In the genomic region with DNA sequence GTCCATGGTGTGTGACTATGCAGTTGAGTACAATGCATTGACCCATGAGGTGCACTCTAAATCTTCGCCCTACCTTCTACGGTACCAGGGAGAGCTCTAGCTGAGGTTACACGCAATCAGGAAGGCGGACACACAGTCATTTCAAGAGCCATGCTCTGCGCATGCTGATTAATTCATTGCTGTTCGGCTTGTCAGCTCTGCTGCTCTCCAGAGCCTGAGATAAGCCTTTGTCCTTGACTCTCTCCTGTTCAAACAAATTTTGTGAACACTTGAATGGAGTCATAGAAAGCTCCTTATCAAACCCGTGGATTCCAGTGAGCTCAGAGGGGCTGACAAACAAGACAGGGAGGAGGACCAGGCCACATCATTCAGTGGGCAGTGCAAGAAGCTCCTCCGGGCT, we compare ENCODE assay signal across 20 mouse cellular contexts.
DNase-seq lines count a peak whose midpoint lies in the region; ATAC-seq lines count a peak whose summit lies in the region.
"Had no signal": no experiment of that assay in that cellular context is flagged by ENCODE, and none has a peak within 500 bp of the region (broad histone marks: within the 10 kb centered on the region; RNA-seq: fewer than 3 reads in every experiment).

No protein-coding gene starts in this region.

- no peak for ATAC-seq in heart, embryonic 11.5 days (replicated peaks; ENCODE audit: insufficient number of reproducible peaks, low FRiP score, low TSS enrichment)
- ATAC-seq in intestine, embryonic 14.5 days (replicated peaks; ENCODE audit: low FRiP score, low TSS enrichment, low read depth), result 0 out of 2 replicates have a peak, but pooled peaks have one; percentile 32
- ATAC-seq in intestine, embryonic 16.5 days, result no peak
- 0 out of 2 replicates have a peak, but pooled peaks have one; percentile 24 for ATAC-seq in midbrain, embryonic 11.5 days (ENCODE audit: low FRiP score)
- no peak for ATAC-seq in midbrain, embryonic 14.5 days (ENCODE audit: low FRiP score, low TSS enrichment)
- 0 out of 2 replicates have a peak, but pooled peaks have one; percentile 27 for ATAC-seq in stomach, embryonic 16.5 days (ENCODE audit: insufficient read depth, low FRiP score)
- ATAC-seq: activated CD4-positive, CD25-positive, alpha-beta regulatory T cell, adult 4 months; liver, embryonic 12.5 days; Patski had no signal

- H3K4me2 ChIP-seq in heart, embryonic 11.5 days, result no peak overlapping the region
- no peak overlapping the region for H3K4me2 ChIP-seq in intestine, embryonic 14.5 days (ENCODE audit: low read length)
- no peak overlapping the region for H3K4me2 ChIP-seq in intestine, embryonic 16.5 days (ENCODE audit: low read depth, low read length)
- H3K4me2 ChIP-seq in midbrain, embryonic 11.5 days, result no peak overlapping the region
- no peak overlapping the region for H3K4me2 ChIP-seq in midbrain, embryonic 14.5 days (ENCODE audit: low read length)
- H3K4me2 ChIP-seq in stomach, embryonic 16.5 days (ENCODE audit: low read depth, low read length), result no peak overlapping the region
- H3K4me2 ChIP-seq: embryonic facial prominence, embryonic 15.5 days; liver, embryonic 12.5 days; neural tube, embryonic 12.5 days had no signal

- H3K36me3 ChIP-seq in heart, embryonic 11.5 days (ENCODE audit: control insufficient read depth, insufficient read depth, low read length), result no peaks in the 10 kb centered on the region
- no peaks in the 10 kb centered on the region for H3K36me3 ChIP-seq in intestine, embryonic 14.5 days (ENCODE audit: control insufficient read depth, insufficient read depth, low read length)
- H3K36me3 ChIP-seq in intestine, embryonic 16.5 days (ENCODE audit: control insufficient read depth, insufficient read depth, low read length), result no peaks in the 10 kb centered on the region
- H3K36me3 ChIP-seq in midbrain, embryonic 11.5 days (ENCODE audit: control insufficient read depth, insufficient read depth, low read length), result no peaks in the 10 kb centered on the region
- no peaks in the 10 kb centered on the region for H3K36me3 ChIP-seq in midbrain, embryonic 14.5 days (ENCODE audit: control insufficient read depth, insufficient read depth, low read length)
- H3K36me3 ChIP-seq in stomach, embryonic 16.5 days (ENCODE audit: control insufficient read depth, insufficient read depth, low read length), result no peaks in the 10 kb centered on the region
- H3K36me3 ChIP-seq: embryonic facial prominence, embryonic 15.5 days; liver, embryonic 12.5 days; neural tube, embryonic 12.5 days had no signal

- peaks cover 40% of the 10 kb centered on the region for H3K4me1 ChIP-seq in heart, embryonic 11.5 days (ENCODE audit: control insufficient read depth, insufficient read depth, low read length)
- H3K4me1 ChIP-seq in intestine, embryonic 14.5 days (replicated peaks; ENCODE audit: control insufficient read depth, insufficient read depth, low read length), result peaks cover 10% of the 10 kb centered on the region
- H3K4me1 ChIP-seq in intestine, embryonic 16.5 days (ENCODE audit: control insufficient read depth, insufficient read depth, low read length), result peaks cover 5% of the 10 kb centered on the region; the same call in 1 of the 2 replicates
- H3K4me1 ChIP-seq in midbrain, embryonic 11.5 days (ENCODE audit: control insufficient read depth, insufficient read depth, low read length), result no peaks in the 10 kb centered on the region
- H3K4me1 ChIP-seq in midbrain, embryonic 14.5 days (ENCODE audit: control insufficient read depth, insufficient read depth, low read length), result peaks cover 10% of the 10 kb centered on the region; the same call in 1 of the 2 replicates
- peaks cover 11% of the 10 kb centered on the region for H3K4me1 ChIP-seq in stomach, embryonic 16.5 days (ENCODE audit: control insufficient read depth, insufficient read depth, low read length)
- H3K4me1 ChIP-seq: embryonic facial prominence, embryonic 15.5 days; liver, embryonic 12.5 days; neural tube, embryonic 12.5 days had no signal

- no peaks in the 10 kb centered on the region for H3K27me3 ChIP-seq in heart, embryonic 11.5 days (ENCODE audit: control insufficient read depth, insufficient read depth, low read length)
- H3K27me3 ChIP-seq in intestine, embryonic 14.5 days (replicated peaks; ENCODE audit: control insufficient read depth, insufficient read depth, low read length), result no peaks in the 10 kb centered on the region
- no peaks in the 10 kb centered on the region for H3K27me3 ChIP-seq in intestine, embryonic 16.5 days (replicated peaks; ENCODE audit: control insufficient read depth, insufficient read depth, low read length)
- H3K27me3 ChIP-seq in midbrain, embryonic 11.5 days (ENCODE audit: control insufficient read depth, insufficient read depth, low read length), result no peaks in the 10 kb centered on the region
- H3K27me3 ChIP-seq in midbrain, embryonic 14.5 days (ENCODE audit: control insufficient read depth, insufficient read depth, low read length), result no peaks in the 10 kb centered on the region
- no peaks in the 10 kb centered on the region for H3K27me3 ChIP-seq in stomach, embryonic 16.5 days (ENCODE audit: control insufficient read depth, insufficient read depth, low read length)
- H3K27me3 ChIP-seq: embryonic facial prominence, embryonic 15.5 days; neural tube, embryonic 12.5 days; Patski had no signal

- no peak overlapping the region for H3K9ac ChIP-seq in heart, embryonic 11.5 days (ENCODE audit: low read depth, low read length)
- H3K9ac ChIP-seq in intestine, embryonic 14.5 days (ENCODE audit: low read length), result no peak overlapping the region
- H3K9ac ChIP-seq in intestine, embryonic 16.5 days (ENCODE audit: low read depth, low read length), result no peak overlapping the region
- no peak overlapping the region for H3K9ac ChIP-seq in midbrain, embryonic 11.5 days (ENCODE audit: low read length)
- H3K9ac ChIP-seq in midbrain, embryonic 14.5 days (replicated peaks; ENCODE audit: low read length), result no peak overlapping the region
- H3K9ac ChIP-seq in stomach, embryonic 16.5 days (ENCODE audit: low read length), result no peak overlapping the region
- H3K9ac ChIP-seq: embryonic facial prominence, embryonic 15.5 days; liver, embryonic 12.5 days; neural tube, embryonic 12.5 days had no signal

- DNase-seq in heart, adult 11 months, result no peak
- no peak for DNase-seq in intestine, embryonic 14.5 days (ENCODE audit: low spot score)
- no peak for DNase-seq in midbrain, embryonic 11.5 days (ENCODE audit: low spot score, missing footprints)
- DNase-seq in midbrain, embryonic 14.5 days, result no peak
- no peak for DNase-seq in thymus, adult 18-20 months
- DNase-seq: embryo, embryonic 11 days; gastrocnemius, postnatal 25 days; kidney, adult 11 months; kidney, postnatal 10 days; spleen, adult 18-20 months; thymus, postnatal 25 days had no signal

- no peak overlapping the region for H3K4me3 ChIP-seq in heart, embryonic 11.5 days (ENCODE audit: low read depth, low read length)
- no peak overlapping the region for H3K4me3 ChIP-seq in intestine, embryonic 14.5 days (ENCODE audit: low read depth, low read length)
- H3K4me3 ChIP-seq in intestine, embryonic 16.5 days (ENCODE audit: low read length), result no peak overlapping the region
- no peak overlapping the region for H3K4me3 ChIP-seq in midbrain, embryonic 11.5 days (ENCODE audit: low read depth, low read length)
- H3K4me3 ChIP-seq in midbrain, embryonic 14.5 days (replicated peaks; ENCODE audit: low read depth, low read length), result no peak overlapping the region
- no peak overlapping the region for H3K4me3 ChIP-seq in stomach, embryonic 16.5 days (replicated peaks; ENCODE audit: low read length)
- H3K4me3 ChIP-seq: embryonic facial prominence, embryonic 15.5 days; layer of hippocampus, adult 2 months; liver, embryonic 12.5 days; neural tube, embryonic 12.5 days had no signal

- H3K9me3 ChIP-seq in heart, embryonic 11.5 days (replicated peaks; ENCODE audit: control insufficient read depth, low read length), result no peaks in the 10 kb centered on the region
- H3K9me3 ChIP-seq in intestine, embryonic 14.5 days (ENCODE audit: control insufficient read depth, low read length), result no peaks in the 10 kb centered on the region
- no peaks in the 10 kb centered on the region for H3K9me3 ChIP-seq in intestine, embryonic 16.5 days (ENCODE audit: control insufficient read depth, low read length)
- no peaks in the 10 kb centered on the region for H3K9me3 ChIP-seq in midbrain, embryonic 11.5 days (ENCODE audit: control insufficient read depth, low read length)
- no peaks in the 10 kb centered on the region for H3K9me3 ChIP-seq in midbrain, embryonic 14.5 days (ENCODE audit: control insufficient read depth, low read length)
- H3K9me3 ChIP-seq in stomach, embryonic 16.5 days (replicated peaks; ENCODE audit: control insufficient read depth, low read length), result no peaks in the 10 kb centered on the region
- H3K9me3 ChIP-seq: embryonic facial prominence, embryonic 15.5 days; liver, embryonic 12.5 days; neural tube, embryonic 12.5 days had no signal

- WGBS in heart, embryonic 11.5 days (ENCODE audit: insufficient replicate concordance), result 27% methylated on average over 8 of the region's 8 CpGs
- 78% methylated on average over 8 of the region's 8 CpGs for WGBS in intestine, embryonic 14.5 days
- WGBS in intestine, embryonic 16.5 days, result 63% methylated on average over 8 of the region's 8 CpGs
- 71% methylated on average over 8 of the region's 8 CpGs for WGBS in midbrain, embryonic 11.5 days
- WGBS in midbrain, embryonic 14.5 days, result 71% methylated on average over 8 of the region's 8 CpGs
- WGBS in stomach, embryonic 16.5 days, result 62% methylated on average over 8 of the region's 8 CpGs

- peak overlapping the region; percentile 70; the same call in 1 of the 2 replicates for H3K27ac ChIP-seq in heart, embryonic 11.5 days (ENCODE audit: low read depth, low read length)
- no peak overlapping the region for H3K27ac ChIP-seq in intestine, embryonic 14.5 days (ENCODE audit: low read depth)
- H3K27ac ChIP-seq in intestine, embryonic 16.5 days (ENCODE audit: low read length), result no peak overlapping the region
- H3K27ac ChIP-seq in midbrain, embryonic 11.5 days (ENCODE audit: low read depth, low read length), result no peak overlapping the region
- no peak overlapping the region for H3K27ac ChIP-seq in midbrain, embryonic 14.5 days (replicated peaks; ENCODE audit: low read depth, low read length)
- H3K27ac ChIP-seq in stomach, embryonic 16.5 days (ENCODE audit: low read length), result no peak overlapping the region
- H3K27ac ChIP-seq: embryonic facial prominence, embryonic 15.5 days; layer of hippocampus, adult 2 months; liver, embryonic 12.5 days; neural tube, embryonic 12.5 days had no signal

Comparison
In these comparisons a context has a peak if more than half of its experiments do, and no peak if none do; other contexts are left out.
1. ATAC-seq: peak in intestine, embryonic 14.5 days (single experiment), midbrain, embryonic 11.5 days (single experiment) and stomach, embryonic 16.5 days (single experiment); none in heart, embryonic 11.5 days (single experiment), intestine, embryonic 16.5 days (single experiment) and midbrain, embryonic 14.5 days (single experiment).